Mouse (Mus musculus) liver, embryonic 12.5 days (tissue): ENCODE results near the gene Pphln1. TPM values are rescaled to one million over a fixed set of nuclear protein-coding genes. Genes with fewer than 3 reads are reported as not detected.

Experiments used
- ATAC-seq: fragments of 200-750 bp; cut with Nextera tagmentation; 2 replicates; pipeline ENCODE4 v1.8.0; 2017; ENCODE audit warnings: moderate number of reproducible peaks, mild to moderate bottlenecking, moderate library complexity
- H3K27ac ChIP-seq: fragments of 300-500 bp; sonication (generic); 2 replicates; pipeline ENCODE4 v1.5.1; 2016; ENCODE audit warnings: mild to moderate bottlenecking
- H3K27me3 ChIP-seq: fragments of 300-500 bp; sonication (generic); replicated peaks from 2 replicates; pipeline ENCODE4 v1.6.1; 2016; ENCODE audit warnings: mild to moderate bottlenecking, moderate library complexity
- H3K36me3 ChIP-seq: fragments of 300-500 bp; sonication (generic); 2 replicates; pipeline ENCODE4 v1.6.1; 2016; ENCODE audit warnings: mild to moderate bottlenecking, moderate library complexity
- H3K4me1 ChIP-seq: fragments of 300-500 bp; sonication (generic); 2 replicates; pipeline ENCODE4 v1.6.1; 2016
- H3K4me2 ChIP-seq: fragments of 300-500 bp; sonication (generic); 2 replicates; pipeline ENCODE4 v1.6.1; 2016; ENCODE audit warnings: mild to moderate bottlenecking, moderate library complexity
- H3K4me3 ChIP-seq: fragments of 300-500 bp; sonication (generic); 2 replicates; pipeline ENCODE4 v1.5.1; 2016; ENCODE audit warnings: mild to moderate bottlenecking, moderate library complexity
- H3K9ac ChIP-seq: fragments of 300-500 bp; sonication (generic); 2 replicates; pipeline ENCODE4 v1.6.1; 2016; ENCODE audit warnings: mild to moderate bottlenecking, moderate library complexity
- H3K9me3 ChIP-seq: fragments of 300-500 bp; sonication (generic); replicated peaks from 2 replicates; pipeline ENCODE4 v1.6.1; 2016; ENCODE audit warnings: mild to moderate bottlenecking, moderate library complexity
- WGBS: fragments of 180-500 bp; shearing (Covaris S2); methylation state at CpG from one replicate; pipeline ENCODE4 v1.1.7; 2016; ENCODE audit not compliant: insufficient replicate concordance; 5-methylcytosine and 5-hydroxymethylcytosine counted together
- polyA plus RNA-seq: library from polyadenylated mRNA; unstranded; fragments of >200 nt; fragmentation: Nextera tagmentation; extraction: Ambion mirVana; gene quantifications from 2 replicates; pipeline ENCODE4 v1.2.1, GENCODE M21; 2016

Pphln1 gene
- polyA plus RNA-seq, 1 experiment from 2014 or later, result 38.1 TPM

GRCm38 (mm10) chr15:93442271-93442670, 44.1 kb downstream of the Pphln1 start:
- no peaks in the 10 kb centered on the region for H3K4me1 ChIP-seq
- ATAC-seq, result no peak
- no peak overlapping the region for H3K4me2 ChIP-seq
- H3K4me3 ChIP-seq, result no peak overlapping the region
- no peaks in the 10 kb centered on the region for H3K27me3 ChIP-seq
- no peak overlapping the region for H3K9ac ChIP-seq
- H3K9me3 ChIP-seq, result no peaks in the 10 kb centered on the region
- H3K27ac ChIP-seq, result no peak overlapping the region
- 82% methylated on average over 4 of the region's 4 CpGs for WGBS
- H3K36me3 ChIP-seq, result peaks cover 74% of the 10 kb centered on the region

GRCm38 (mm10) chr15:93443676-93444075, 45.5 kb downstream of the Pphln1 start:
- H3K9ac ChIP-seq, result no peak overlapping the region
- H3K4me1 ChIP-seq, result no peaks in the 10 kb centered on the region
- H3K27ac ChIP-seq, result no peak overlapping the region
- H3K4me3 ChIP-seq, result no peak overlapping the region
- 86% methylated on average over 6 of the region's 6 CpGs for WGBS
- peaks cover 72% of the 10 kb centered on the region for H3K36me3 ChIP-seq
- no peaks in the 10 kb centered on the region for H3K9me3 ChIP-seq
- no peaks in the 10 kb centered on the region for H3K27me3 ChIP-seq
- H3K4me2 ChIP-seq, result no peak overlapping the region
- no peak for ATAC-seq

DNA sequence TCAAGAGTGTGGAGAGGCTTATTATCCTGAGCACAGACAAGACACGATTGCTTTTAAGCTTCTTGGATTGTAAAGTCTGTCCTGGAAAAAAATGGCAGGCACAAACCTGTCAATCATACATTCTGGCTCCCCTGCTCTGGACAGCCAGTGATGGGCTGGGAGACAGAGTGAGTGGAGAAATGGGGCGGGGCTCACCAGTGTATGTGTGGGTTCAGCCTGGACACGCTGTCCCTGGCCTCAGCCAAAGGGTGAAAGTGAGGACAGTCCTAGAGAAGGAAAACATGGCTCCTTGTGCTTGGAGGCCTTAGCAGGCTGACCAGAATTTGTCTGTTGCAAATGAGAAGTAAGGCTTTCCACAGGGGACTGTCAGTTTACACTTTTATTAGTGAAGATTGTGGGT, 50.7 kb downstream of the Pphln1 start:
- no peaks in the 10 kb centered on the region for H3K27me3 ChIP-seq
- H3K9me3 ChIP-seq, result no peaks in the 10 kb centered on the region
- no peak overlapping the region for H3K4me2 ChIP-seq
- H3K36me3 ChIP-seq, result peaks cover 59% of the 10 kb centered on the region
- 77% methylated on average over 3 of the region's 3 CpGs for WGBS
- no peak overlapping the region for H3K27ac ChIP-seq
- no peak overlapping the region for H3K9ac ChIP-seq
- no peaks in the 10 kb centered on the region for H3K4me1 ChIP-seq
- no peak for ATAC-seq
- no peak overlapping the region for H3K4me3 ChIP-seq

DNA sequence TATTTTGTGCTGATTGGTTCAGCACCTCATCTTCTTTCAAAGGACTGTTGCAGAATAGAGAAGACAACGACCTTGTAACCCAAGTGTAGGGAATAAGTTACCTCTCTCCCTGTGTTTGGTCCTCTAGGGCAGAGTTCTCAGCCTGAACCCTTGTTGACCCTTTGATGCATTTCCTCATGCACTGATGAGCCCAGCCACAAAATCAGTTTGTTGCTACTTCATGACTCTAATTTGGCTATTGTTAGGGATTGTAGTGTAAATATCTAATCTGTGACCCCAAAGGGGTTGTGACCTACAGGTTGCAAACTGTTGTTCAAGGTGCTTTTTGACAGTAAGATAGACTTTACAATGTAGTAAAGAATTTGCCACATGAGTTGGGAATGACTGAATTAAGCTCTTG, 55.1 kb downstream of the Pphln1 start:
- Histone ChIP-seq H3K9ac (no peak overlapping the region), H3K27me3 (no peaks in the 10 kb centered on the region), H3K4me1 (no peaks in the 10 kb centered on the region), H3K9me3 (no peaks in the 10 kb centered on the region), H3K27ac (no peak overlapping the region), H3K4me2 (no peak overlapping the region), H3K4me3 (no peak overlapping the region), H3K36me3 (peaks cover 57% of the 10 kb centered on the region)
- 47% methylated on average over 1 of the region's 1 CpGs for WGBS
- ATAC-seq, result no peak

DNA sequence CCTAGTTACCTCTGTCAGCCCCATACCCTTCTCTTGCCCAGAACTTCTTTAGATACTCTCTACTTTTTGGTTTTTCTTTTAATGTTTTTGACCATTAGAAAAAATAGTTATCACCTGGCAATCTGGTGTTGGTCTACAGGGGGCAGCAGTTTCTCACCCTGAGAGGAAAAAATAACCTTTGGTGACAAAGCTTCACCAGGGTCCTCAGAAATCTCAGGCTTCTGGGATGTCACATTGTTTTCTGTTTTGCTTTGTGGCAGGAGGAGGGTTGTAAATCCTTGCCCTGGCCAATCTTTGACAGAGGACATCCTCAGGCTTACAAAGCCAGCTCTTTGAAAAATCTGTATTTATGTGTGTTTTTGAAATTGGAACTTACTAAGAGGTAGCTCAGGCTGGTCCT, 57.9 kb downstream of the Pphln1 start:
- ATAC-seq, result no peak
- Histone ChIP-seq H3K36me3 (peaks cover 58% of the 10 kb centered on the region), H3K4me2 (no peak overlapping the region)

DNA sequence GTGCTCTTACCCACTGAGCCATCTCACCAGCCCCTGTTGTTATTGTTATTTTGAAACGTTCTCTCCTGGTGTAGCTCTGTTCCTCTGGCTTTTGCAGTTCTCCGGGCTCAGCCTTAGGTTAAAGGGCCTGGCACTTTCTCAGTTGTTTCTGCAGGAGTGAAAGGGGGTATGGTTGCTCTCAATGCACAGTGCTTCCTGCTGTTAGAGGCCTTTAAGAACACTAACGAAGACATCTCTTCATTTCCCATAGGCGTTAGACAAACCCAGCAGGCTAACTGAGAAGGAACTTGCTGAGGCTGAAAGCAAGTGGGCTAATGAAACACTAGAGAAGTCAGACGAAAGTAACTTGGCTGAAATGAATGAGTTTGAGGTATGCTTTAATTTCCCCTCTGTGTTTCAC, 61.3 kb downstream of the Pphln1 start:
- no peak overlapping the region for H3K9ac ChIP-seq
- H3K9me3 ChIP-seq, result no peaks in the 10 kb centered on the region
- ATAC-seq, result no peak
- no peaks in the 10 kb centered on the region for H3K4me1 ChIP-seq
- 80% methylated on average over 5 of the region's 5 CpGs for WGBS
- no peak overlapping the region for H3K4me3 ChIP-seq
- H3K4me2 ChIP-seq, result no peak overlapping the region
- H3K27ac ChIP-seq, result no peak overlapping the region
- peaks cover 55% of the 10 kb centered on the region for H3K36me3 ChIP-seq
- H3K27me3 ChIP-seq, result no peaks in the 10 kb centered on the region

More for the DNA sequence above, 57.9 kb downstream of the Pphln1 start:
- H3K9ac ChIP-seq, result no peak overlapping the region
- no peaks in the 10 kb centered on the region for H3K9me3 ChIP-seq
- H3K4me3 ChIP-seq, result no peak overlapping the region
- no peaks in the 10 kb centered on the region for H3K4me1 ChIP-seq
- no peak overlapping the region for H3K27ac ChIP-seq
- no peaks in the 10 kb centered on the region for H3K27me3 ChIP-seq

DNA sequence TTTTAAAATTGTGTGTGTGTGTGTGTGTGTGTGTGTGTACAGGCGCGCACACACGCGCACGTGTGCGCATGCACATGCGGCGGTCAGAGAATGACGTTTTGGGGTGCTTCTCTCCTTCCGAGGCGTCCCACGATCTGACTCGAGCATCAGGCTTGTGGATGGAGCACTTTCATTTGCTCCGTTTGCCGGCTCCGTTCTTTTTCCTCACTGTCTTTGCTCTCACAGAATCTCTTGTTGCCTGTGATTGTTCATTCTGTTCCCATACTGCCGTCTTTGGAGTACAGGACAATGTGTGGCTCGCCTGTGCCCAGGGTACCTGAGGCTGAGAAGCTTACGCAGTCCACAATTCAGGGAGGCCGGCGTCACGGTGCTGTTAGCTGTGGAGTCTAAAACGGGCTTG, 62.9 kb downstream of the Pphln1 start:
- Histone ChIP-seq H3K4me3 (no peak overlapping the region), H3K36me3 (peaks cover 64% of the 10 kb centered on the region), H3K9me3 (no peaks in the 10 kb centered on the region), H3K27ac (no peak overlapping the region), H3K4me1 (no peaks in the 10 kb centered on the region), H3K27me3 (no peaks in the 10 kb centered on the region), H3K9ac (no peak overlapping the region), H3K4me2 (no peak overlapping the region)
- WGBS, result 93% methylated on average over 23 of the region's 23 CpGs
- ATAC-seq, result no peak

GRCm38 (mm10) chr15:93471651-93472050, 73.5 kb downstream of the Pphln1 start:
- H3K9me3 ChIP-seq, result no peaks in the 10 kb centered on the region
- peaks cover 19% of the 10 kb centered on the region for H3K36me3 ChIP-seq
- 0 out of 2 replicates have a peak, but pooled peaks cover 4% of the 10 kb centered on the region for H3K4me1 ChIP-seq
- no peak overlapping the region for H3K9ac ChIP-seq
- no peak overlapping the region for H3K4me2 ChIP-seq
- ATAC-seq, result no peak
- H3K27ac ChIP-seq, result no peak overlapping the region
- WGBS, result 83% methylated on average over 12 of the region's 12 CpGs
- H3K27me3 ChIP-seq, result no peaks in the 10 kb centered on the region
- H3K4me3 ChIP-seq, result no peak overlapping the region

GRCm38 (mm10) chr15:93472089-93472488, 73.9 kb downstream of the Pphln1 start:
- Histone ChIP-seq H3K9me3 (no peaks in the 10 kb centered on the region), H3K4me3 (no peak overlapping the region), H3K4me2 (no peak overlapping the region), H3K27ac (no peak overlapping the region), H3K27me3 (no peaks in the 10 kb centered on the region), H3K9ac (no peak overlapping the region), H3K4me1 (0 out of 2 replicates have a peak, but pooled peaks cover 4% of the 10 kb centered on the region), H3K36me3 (peaks cover 17% of the 10 kb centered on the region)
- ATAC-seq, result no peak
- WGBS, result 83% methylated on average over 1 of the region's 1 CpGs

DNA sequence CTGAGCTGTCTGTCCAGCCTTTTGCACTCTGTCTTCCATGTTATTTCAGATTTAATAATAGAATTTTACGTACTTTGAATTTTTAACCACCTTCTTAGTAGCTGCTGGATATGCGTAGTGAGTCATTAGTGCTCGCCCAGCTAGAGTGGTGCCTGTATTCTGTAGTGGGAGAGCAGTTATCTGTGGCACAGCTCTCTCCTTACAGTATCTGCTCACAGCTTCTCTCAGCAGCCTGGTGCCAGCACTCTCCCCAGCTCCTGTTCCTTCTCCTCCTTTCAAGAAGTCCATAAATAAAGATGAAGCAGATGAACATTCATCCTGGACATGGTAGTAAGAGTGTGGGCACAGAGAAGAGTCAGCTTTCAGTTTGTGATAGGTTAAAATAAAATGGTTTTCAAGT, 76.1 kb downstream of the Pphln1 start:
- ATAC-seq, result no peak
- H3K36me3 ChIP-seq, result peaks cover 11% of the 10 kb centered on the region; the same call in 1 of the 2 replicates
- H3K4me1 ChIP-seq, result peaks cover 9% of the 10 kb centered on the region; the same call in 1 of the 2 replicates
- no peak overlapping the region for H3K4me2 ChIP-seq
- H3K27me3 ChIP-seq, result no peaks in the 10 kb centered on the region
- no peak overlapping the region for H3K4me3 ChIP-seq
- no peaks in the 10 kb centered on the region for H3K9me3 ChIP-seq
- H3K27ac ChIP-seq, result no peak overlapping the region
- no peak overlapping the region for H3K9ac ChIP-seq
- WGBS, result 86% methylated on average over 3 of the region's 3 CpGs

DNA sequence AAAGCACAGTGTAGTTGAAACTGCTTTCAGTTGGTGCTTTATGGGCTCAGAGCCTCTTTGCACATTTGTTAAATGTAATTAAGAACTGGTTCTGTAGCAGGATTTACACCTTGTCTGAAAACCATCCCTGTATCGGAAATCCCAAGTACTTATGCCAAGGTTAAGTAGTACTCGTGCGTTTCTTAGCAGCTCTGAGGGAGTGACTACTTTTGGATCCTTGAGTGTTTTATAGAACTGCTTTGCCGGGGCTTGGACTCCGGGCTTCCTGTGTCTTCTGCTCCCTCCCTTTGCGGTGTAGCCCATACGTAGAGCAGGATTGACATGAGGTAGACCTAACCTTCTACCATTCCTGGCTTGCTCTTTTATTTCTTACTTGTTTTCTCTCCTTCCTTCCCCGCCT, 77.5 kb downstream of the Pphln1 start:
- no peaks in the 10 kb centered on the region for H3K27me3 ChIP-seq
- H3K4me2 ChIP-seq, result no peak overlapping the region
- peaks cover 11% of the 10 kb centered on the region; the same call in 1 of the 2 replicates for H3K36me3 ChIP-seq
- H3K4me1 ChIP-seq, result peaks cover 9% of the 10 kb centered on the region; the same call in 1 of the 2 replicates
- H3K9ac ChIP-seq, result no peak overlapping the region
- ATAC-seq, result no peak
- H3K9me3 ChIP-seq, result no peaks in the 10 kb centered on the region
- H3K27ac ChIP-seq, result no peak overlapping the region
- 79% methylated on average over 8 of the region's 8 CpGs for WGBS
- no peak overlapping the region for H3K4me3 ChIP-seq

- WGBS, result 66% methylated on average over 4 of the region's 4 CpGs
- no peak overlapping the region for H3K4me3 ChIP-seq
- no peak overlapping the region for H3K4me2 ChIP-seq
- H3K36me3 ChIP-seq, result peaks cover 9% of the 10 kb centered on the region; the same call in 1 of the 2 replicates
- no peaks in the 10 kb centered on the region for H3K9me3 ChIP-seq
- no peaks in the 10 kb centered on the region for H3K27me3 ChIP-seq
- ATAC-seq, result no peak
- H3K4me1 ChIP-seq, result peaks cover 9% of the 10 kb centered on the region; the same call in 1 of the 2 replicates
- H3K27ac ChIP-seq, result no peak overlapping the region
- H3K9ac ChIP-seq, result no peak overlapping the region
Observed at GRCm38 (mm10) chr15:93477729-93478128, 79.6 kb downstream of the Pphln1 start.

DNA sequence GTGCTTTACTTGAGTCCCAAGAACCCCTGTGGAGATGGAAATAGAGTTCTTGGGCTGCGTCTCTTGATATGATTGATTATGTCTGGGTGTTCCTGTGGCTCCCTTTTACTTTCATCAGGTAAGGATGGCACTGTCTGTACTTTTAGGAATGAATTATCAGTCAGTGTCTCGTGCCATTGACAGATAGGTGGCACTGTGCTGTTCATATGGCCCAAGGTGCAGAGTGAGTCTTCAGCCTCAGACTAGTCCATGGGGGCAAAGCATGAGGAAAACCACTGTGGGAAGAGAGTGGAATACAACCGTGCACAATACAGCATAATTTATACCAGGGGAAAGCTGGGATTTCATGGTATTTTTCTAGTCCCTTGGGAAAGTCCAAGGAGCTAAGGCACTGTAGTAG, 80.5 kb downstream of the Pphln1 start:
- ATAC-seq, result 0 out of 2 replicates have a peak, but pooled peaks have one; percentile 44
- H3K36me3 ChIP-seq, result peaks cover 5% of the 10 kb centered on the region
- H3K4me3 ChIP-seq, result no peak overlapping the region
- H3K27me3 ChIP-seq, result no peaks in the 10 kb centered on the region
- WGBS, result 70% methylated on average over 3 of the region's 3 CpGs
- peaks cover 9% of the 10 kb centered on the region; the same call in 1 of the 2 replicates for H3K4me1 ChIP-seq
- no peak overlapping the region for H3K4me2 ChIP-seq
- H3K9ac ChIP-seq, result no peak overlapping the region
- H3K9me3 ChIP-seq, result no peaks in the 10 kb centered on the region
- no peak overlapping the region for H3K27ac ChIP-seq
